Mouse (Mus musculus): ENCODE data around the gene Zfp819.

DNA sequence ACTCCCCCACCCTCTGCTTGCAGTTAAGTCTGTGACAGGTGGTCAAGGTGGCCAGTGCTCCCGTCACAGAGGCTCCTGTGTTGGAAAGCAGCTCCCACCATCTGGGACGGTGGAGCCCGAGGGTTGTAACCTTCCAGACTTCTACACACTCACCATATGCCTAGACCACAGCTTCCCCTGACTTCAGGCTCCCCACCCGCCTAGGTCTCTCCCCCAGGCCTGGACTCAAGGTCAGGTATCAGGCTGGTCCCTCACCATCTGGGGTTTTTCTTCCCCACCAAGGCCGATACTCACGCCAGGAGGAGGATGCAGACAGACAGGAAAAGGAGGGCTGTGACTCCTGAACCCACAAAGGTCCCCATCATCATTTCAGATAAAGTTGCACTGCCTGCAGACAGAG, 49.3 kb downstream of the Zfp819 start:
- TF ChIP-seq CTCF (IDR thresholded peaks at IDR 0.05; ENCODE audit: borderline replicate concordance, extremely low read depth, insufficient read depth, insufficient read length) (no peak), POLR2A (IDR thresholded peaks at IDR 0.05; ENCODE audit: borderline replicate concordance, extremely low read depth, insufficient read depth, insufficient read length, poor library complexity, severe bottlenecking) (no peak)
